Mouse (Mus musculus): ENCODE data around the gene Gm20388. TPM values are rescaled to one million over a fixed set of nuclear protein-coding genes. Genes with fewer than 3 reads are reported as not detected.
A peak's percentile ranks its signal among the peaks of the same experiment; 100 is the strongest.

Gm20388 gene
- polyA plus RNA-seq, 1 experiment from 2014 or later: 5.5 TPM

DNA sequence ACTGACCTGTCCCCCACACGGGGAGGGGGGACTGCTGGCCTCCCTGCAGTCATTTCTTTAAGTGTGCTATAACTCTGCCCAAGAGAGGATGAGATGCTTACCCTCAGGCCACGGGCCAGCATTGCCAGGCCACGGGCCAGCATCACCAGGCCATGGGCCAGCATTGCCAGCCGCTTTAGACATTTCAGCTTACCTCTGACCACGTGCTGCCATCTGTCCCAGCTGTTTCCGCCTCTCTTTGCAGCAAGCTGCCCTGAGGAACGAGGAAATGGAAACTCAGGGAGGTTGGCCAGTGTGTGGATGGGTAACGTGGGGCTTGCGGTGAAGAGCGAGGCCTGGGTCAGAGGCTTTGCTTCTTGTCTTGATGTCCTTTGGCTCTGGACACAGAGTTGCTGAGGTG is 770.5 kb downstream of the Gm20388 start:
- Histone ChIP-seq H3K4me3 (no peak overlapping the region), H3K9me3 (no peaks in the 10 kb centered on the region), H3K27ac (no peak overlapping the region), H3K36me3 (replicated peaks) (no peaks in the 10 kb centered on the region), H3K4me1 (peaks cover 9% of the 10 kb centered on the region; the same call in 1 of the 2 replicates), H3K27me3 (ENCODE audit: poor library complexity, severe bottlenecking) (peaks cover 24% of the 10 kb centered on the region)
- WGBS: 85% methylated on average over 10 of the region's 10 CpGs
- no peak for DNase-seq (ENCODE audit: extremely low spot score, low spot score)

DNA sequence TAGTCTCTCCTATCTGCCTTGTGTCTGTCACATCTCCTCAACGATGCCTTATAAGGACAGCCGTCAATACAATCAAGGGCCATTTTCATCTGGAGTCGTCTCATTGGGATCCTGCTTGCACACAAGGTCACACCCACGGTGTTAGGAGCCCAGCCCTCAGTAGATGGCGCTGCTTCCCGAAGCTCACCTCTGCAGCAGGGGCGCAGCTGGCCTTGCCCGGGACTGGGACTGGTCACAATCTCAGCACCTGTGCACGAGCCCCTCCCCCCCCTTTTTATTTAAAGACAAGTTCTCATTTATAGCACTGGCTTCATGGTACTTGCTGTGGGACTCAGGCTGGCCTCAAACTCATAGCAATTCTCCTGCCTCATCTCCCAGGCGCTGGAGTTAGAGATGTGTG is 773.0 kb downstream of the Gm20388 start:
- no peak overlapping the region for H3K4me3 ChIP-seq
- no peak overlapping the region for H3K27ac ChIP-seq
- H3K36me3 ChIP-seq (replicated peaks): no peaks in the 10 kb centered on the region
- WGBS: 18% methylated on average over 10 of the region's 10 CpGs
- H3K9me3 ChIP-seq: no peaks in the 10 kb centered on the region
- DNase-seq (ENCODE audit: extremely low spot score, low spot score): peak; percentile 47
- peaks cover 8% of the 10 kb centered on the region; the same call in 1 of the 2 replicates for H3K4me1 ChIP-seq
- H3K27me3 ChIP-seq (ENCODE audit: poor library complexity, severe bottlenecking): peaks cover 35% of the 10 kb centered on the region

DNA sequence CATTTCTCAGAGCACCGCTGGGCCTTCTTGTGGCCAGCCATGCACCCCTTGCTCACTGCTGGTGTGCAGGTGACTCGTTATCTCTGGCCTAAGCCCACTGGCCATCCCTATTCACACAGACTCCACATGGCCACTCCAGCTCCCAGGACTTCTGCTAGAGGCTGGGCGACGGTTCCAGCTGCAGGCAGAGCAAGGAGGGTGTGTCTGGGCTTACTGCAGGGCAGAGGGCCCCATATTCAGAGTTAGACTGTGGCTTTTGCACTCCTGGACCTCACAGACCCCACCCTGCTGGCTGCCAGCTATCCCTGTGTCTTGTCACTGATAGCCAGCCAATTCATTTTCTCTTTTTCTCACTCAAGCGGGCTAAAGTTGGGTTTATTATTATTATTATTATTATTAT is 773.4 kb downstream of the Gm20388 start:
- Histone ChIP-seq H3K4me3 (no peak overlapping the region), H3K9me3 (no peaks in the 10 kb centered on the region), H3K4me1 (0 out of 2 replicates have a peak, but pooled peaks cover 6% of the 10 kb centered on the region), H3K36me3 (replicated peaks) (no peaks in the 10 kb centered on the region), H3K27ac (no peak overlapping the region), H3K27me3 (ENCODE audit: poor library complexity, severe bottlenecking) (peaks cover 35% of the 10 kb centered on the region)
- no peak for DNase-seq (ENCODE audit: extremely low spot score, low spot score)
- WGBS: 59% methylated on average over 5 of the region's 5 CpGs

DNA sequence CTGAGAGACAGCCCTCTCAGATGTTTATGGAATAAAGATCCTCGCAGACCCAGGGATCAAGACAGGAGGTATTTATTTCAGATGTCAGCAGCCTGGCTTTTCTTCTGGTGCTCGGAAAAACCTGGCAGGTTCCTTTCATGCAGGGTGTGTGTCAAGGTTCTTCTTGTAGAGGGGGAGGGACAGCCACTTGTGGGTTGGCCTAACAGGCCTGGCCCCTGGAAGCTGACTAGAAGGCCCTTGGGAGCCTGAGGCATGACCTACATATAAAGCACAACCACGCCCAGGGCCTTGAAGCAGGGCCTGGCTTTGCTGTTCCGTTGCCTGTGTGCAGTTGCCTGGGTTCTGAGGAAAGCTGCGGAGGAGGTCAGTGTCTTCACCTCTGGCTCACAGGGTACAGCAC is 774.5 kb downstream of the Gm20388 start:
- Histone ChIP-seq H3K4me1 (0 out of 2 replicates have a peak, but pooled peaks cover 6% of the 10 kb centered on the region), H3K36me3 (replicated peaks) (no peaks in the 10 kb centered on the region), H3K27ac (no peak overlapping the region), H3K4me3 (no peak overlapping the region), H3K27me3 (ENCODE audit: poor library complexity, severe bottlenecking) (peaks cover 29% of the 10 kb centered on the region), H3K9me3 (no peaks in the 10 kb centered on the region)
- 82% methylated on average over 5 of the region's 5 CpGs for WGBS
- DNase-seq (ENCODE audit: extremely low spot score, low spot score): no peak

DNA sequence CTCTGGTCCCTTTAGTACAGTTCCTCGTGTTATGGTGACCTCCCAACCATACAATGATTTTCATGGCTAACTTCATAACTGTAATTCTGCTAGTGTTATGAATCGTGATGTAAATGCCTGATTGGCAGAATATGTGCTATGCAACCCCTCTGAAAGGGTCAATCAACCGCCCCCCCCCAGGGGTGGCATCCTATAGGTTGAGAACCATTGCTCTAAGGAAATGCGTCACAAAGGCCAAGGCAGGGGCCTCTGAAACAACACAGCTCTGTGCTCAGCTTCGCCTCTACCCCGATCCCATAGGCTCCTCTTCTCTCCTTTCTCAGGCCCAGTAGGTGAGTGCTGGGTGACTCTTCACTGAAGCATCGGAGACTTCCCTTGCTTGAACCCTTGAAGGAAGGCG is 775.0 kb downstream of the Gm20388 start:
- Histone ChIP-seq H3K4me1 (0 out of 2 replicates have a peak, but pooled peaks cover 6% of the 10 kb centered on the region), H3K36me3 (replicated peaks) (no peaks in the 10 kb centered on the region), H3K27ac (no peak overlapping the region), H3K27me3 (ENCODE audit: poor library complexity, severe bottlenecking) (peaks cover 29% of the 10 kb centered on the region), H3K4me3 (no peak overlapping the region), H3K9me3 (no peaks in the 10 kb centered on the region)
- DNase-seq (ENCODE audit: extremely low spot score, low spot score): no peak
- WGBS: 82% methylated on average over 8 of the region's 8 CpGs

DNA sequence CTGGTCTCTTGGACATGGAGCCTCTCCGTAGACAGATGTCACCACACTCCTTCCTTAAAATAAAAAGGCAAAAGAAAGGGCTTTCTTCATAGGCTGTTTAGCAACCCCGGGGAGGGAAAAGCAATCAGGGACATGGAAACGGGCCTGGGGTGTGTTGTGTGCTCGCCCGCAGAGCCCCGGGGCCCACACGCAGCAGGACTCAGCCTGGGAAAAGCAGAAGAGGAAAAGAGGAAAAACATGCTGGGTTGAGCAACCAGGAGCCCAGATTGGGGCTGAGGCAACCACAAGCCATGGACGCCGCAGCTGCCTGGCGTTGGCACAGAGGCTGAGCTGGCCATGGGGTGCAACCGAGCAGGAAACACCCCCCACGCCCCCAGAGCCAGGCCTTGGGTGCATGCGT is 775.4 kb downstream of the Gm20388 start:
- H3K4me1 ChIP-seq: 0 out of 2 replicates have a peak, but pooled peaks cover 6% of the 10 kb centered on the region
- peaks cover 29% of the 10 kb centered on the region for H3K27me3 ChIP-seq (ENCODE audit: poor library complexity, severe bottlenecking)
- H3K36me3 ChIP-seq (replicated peaks): no peaks in the 10 kb centered on the region
- DNase-seq (ENCODE audit: extremely low spot score, low spot score): no peak
- H3K27ac ChIP-seq: no peak overlapping the region
- no peaks in the 10 kb centered on the region for H3K9me3 ChIP-seq
- H3K4me3 ChIP-seq: no peak overlapping the region
- WGBS: 87% methylated on average over 13 of the region's 13 CpGs

DNA sequence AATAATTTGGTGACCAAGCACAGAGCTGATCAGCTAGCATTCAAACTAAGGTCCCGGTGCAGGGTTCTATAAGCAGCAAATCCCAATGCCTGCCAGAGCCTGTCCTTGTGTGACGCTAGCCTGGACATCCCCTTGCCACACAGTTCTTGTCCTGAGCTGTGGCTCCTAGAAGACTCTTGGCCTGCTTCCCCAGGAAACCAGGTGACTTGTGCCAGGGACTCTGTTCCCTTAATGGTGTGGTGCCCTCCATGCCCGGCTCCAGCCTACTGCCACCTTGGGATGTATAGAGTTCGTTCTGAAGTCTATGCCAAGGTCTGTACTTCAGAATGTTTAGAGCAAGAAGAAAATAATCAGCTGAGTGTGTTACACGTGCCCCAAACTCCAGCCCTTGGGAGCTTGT is 775.9 kb downstream of the Gm20388 start:
- Histone ChIP-seq H3K4me1 (0 out of 2 replicates have a peak, but pooled peaks cover 6% of the 10 kb centered on the region), H3K9me3 (no peaks in the 10 kb centered on the region), H3K36me3 (replicated peaks) (no peaks in the 10 kb centered on the region), H3K27ac (no peak overlapping the region), H3K27me3 (ENCODE audit: poor library complexity, severe bottlenecking) (peaks cover 29% of the 10 kb centered on the region), H3K4me3 (no peak overlapping the region)
- WGBS: 82% methylated on average over 5 of the region's 5 CpGs
- no peak for DNase-seq (ENCODE audit: extremely low spot score, low spot score)

DNA sequence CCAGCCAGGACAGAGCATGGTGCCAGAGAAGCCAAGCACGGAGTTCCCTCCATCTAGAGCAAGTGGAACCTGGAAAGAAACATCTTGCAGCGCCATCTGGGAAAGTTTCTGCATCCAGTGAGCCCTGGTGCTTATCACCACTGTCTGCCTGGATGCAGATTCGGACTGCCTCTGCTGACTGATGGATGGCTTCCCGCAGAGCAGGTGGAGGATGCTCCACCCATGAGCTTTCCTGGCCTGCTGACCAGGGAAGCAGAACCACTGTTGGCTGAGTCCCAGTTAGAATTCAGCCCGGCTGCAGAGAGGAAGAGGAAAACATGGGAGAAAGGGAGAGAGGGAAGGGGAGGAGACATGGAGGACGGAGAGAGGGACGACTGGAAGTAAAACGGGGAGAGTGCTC is 777.1 kb downstream of the Gm20388 start:
- H3K27ac ChIP-seq: no peak overlapping the region
- H3K4me1 ChIP-seq: 0 out of 2 replicates have a peak, but pooled peaks cover 6% of the 10 kb centered on the region
- WGBS: 84% methylated on average over 8 of the region's 8 CpGs
- H3K4me3 ChIP-seq: no peak overlapping the region
- no peaks in the 10 kb centered on the region for H3K9me3 ChIP-seq
- H3K36me3 ChIP-seq (replicated peaks): no peaks in the 10 kb centered on the region
- no peak for DNase-seq (ENCODE audit: extremely low spot score, low spot score)
- peaks cover 23% of the 10 kb centered on the region for H3K27me3 ChIP-seq (ENCODE audit: poor library complexity, severe bottlenecking)

DNA sequence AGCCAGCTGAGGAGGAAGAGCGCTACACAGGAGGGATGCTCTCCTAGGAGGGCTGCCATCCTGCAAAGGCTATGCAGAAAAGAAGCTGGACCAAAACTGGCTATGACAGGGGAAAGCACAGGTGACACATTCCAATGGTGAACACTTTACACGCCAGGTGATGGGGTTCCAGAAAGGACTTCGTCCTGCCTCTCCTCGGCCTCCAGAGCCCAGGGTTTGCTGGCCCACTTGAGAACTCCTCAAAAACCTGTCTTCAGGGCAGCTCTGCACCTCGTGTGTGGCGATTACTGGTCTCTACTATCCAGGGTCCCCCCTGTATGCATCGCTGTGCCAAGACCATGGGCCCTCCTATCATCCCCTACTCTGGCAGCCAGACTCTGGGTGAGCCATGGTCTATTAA is 777.9 kb downstream of the Gm20388 start:
- H3K4me1 ChIP-seq: 0 out of 2 replicates have a peak, but pooled peaks cover 6% of the 10 kb centered on the region
- no peaks in the 10 kb centered on the region for H3K9me3 ChIP-seq
- H3K36me3 ChIP-seq (replicated peaks): no peaks in the 10 kb centered on the region
- H3K27ac ChIP-seq: no peak overlapping the region
- DNase-seq (ENCODE audit: extremely low spot score, low spot score): no peak
- H3K4me3 ChIP-seq: no peak overlapping the region
- 91% methylated on average over 7 of the region's 7 CpGs for WGBS
- H3K27me3 ChIP-seq (ENCODE audit: poor library complexity, severe bottlenecking): peaks cover 16% of the 10 kb centered on the region

DNA sequence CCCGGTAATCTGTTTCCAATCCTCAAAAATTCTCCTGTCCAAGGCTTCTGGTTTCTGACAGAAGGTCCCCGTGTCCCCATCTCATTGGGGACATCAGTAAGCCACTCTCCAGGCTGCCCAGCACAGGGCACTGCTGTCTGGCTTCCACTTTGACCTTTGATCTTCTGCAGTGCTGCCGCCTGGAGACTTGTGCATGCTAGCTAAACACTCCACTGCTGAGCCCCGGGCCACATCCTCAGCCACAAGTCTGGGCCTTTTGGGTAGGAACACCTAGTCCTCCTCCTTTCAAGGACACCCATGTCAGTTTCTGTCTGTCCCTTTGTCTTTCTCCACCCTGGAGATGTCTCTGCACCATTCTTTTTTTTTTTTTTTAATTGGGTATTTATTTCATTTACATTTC is 782.3 kb downstream of the Gm20388 start:
- Histone ChIP-seq H3K27me3 (ENCODE audit: poor library complexity, severe bottlenecking) (peaks cover 5% of the 10 kb centered on the region; the same call in 1 of the 2 replicates), H3K36me3 (replicated peaks) (no peaks in the 10 kb centered on the region), H3K4me1 (peaks cover 14% of the 10 kb centered on the region), H3K9me3 (peaks cover 2% of the 10 kb centered on the region; the same call in 1 of the 2 replicates), H3K27ac (no peak overlapping the region), H3K4me3 (no peak overlapping the region)
- WGBS: 73% methylated on average over 4 of the region's 4 CpGs
- DNase-seq (ENCODE audit: extremely low spot score, low spot score): no peak

DNA sequence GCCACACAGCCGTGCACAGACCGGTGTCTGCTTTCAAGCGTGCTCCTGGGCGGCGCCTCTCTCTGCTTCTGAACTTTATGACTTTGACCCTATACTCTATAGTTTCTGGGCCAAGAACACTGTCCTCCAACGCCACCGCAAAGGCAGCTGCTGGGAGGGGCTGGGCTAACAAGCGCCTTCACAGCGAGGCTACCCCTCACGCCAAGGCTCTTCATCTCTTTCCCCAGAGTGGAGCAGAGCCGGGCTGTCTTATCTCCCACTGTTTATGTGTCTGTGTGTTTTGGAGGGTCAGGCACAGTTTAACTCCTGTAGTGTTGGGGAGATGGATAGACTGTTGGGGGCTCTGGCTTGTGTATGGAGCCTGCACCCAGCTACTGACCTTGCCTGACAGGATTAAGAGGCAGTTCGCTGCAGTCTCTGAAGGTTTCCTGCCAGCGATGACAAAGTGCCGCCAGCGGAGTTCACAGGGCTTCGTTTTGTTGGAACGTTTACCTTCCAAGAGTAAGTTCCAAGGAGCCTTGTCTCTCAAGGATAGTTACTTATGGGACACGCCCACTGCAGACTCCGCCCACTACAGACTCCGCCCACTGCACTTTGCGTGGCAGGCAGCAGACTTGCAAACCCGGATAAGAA is 783.3 kb downstream of the Gm20388 start:
- no peak overlapping the region for H3K27ac ChIP-seq
- H3K4me1 ChIP-seq: peaks cover 14% of the 10 kb centered on the region
- WGBS: 64% methylated on average over 22 of the region's 22 CpGs
- H3K36me3 ChIP-seq (replicated peaks): no peaks in the 10 kb centered on the region
- peaks cover 7% of the 10 kb centered on the region; the same call in 1 of the 2 replicates for H3K9me3 ChIP-seq
- H3K4me3 ChIP-seq: no peak overlapping the region
- no peaks in the 10 kb centered on the region for H3K27me3 ChIP-seq (ENCODE audit: poor library complexity, severe bottlenecking)
- no peak for DNase-seq (ENCODE audit: extremely low spot score, low spot score)

DNA sequence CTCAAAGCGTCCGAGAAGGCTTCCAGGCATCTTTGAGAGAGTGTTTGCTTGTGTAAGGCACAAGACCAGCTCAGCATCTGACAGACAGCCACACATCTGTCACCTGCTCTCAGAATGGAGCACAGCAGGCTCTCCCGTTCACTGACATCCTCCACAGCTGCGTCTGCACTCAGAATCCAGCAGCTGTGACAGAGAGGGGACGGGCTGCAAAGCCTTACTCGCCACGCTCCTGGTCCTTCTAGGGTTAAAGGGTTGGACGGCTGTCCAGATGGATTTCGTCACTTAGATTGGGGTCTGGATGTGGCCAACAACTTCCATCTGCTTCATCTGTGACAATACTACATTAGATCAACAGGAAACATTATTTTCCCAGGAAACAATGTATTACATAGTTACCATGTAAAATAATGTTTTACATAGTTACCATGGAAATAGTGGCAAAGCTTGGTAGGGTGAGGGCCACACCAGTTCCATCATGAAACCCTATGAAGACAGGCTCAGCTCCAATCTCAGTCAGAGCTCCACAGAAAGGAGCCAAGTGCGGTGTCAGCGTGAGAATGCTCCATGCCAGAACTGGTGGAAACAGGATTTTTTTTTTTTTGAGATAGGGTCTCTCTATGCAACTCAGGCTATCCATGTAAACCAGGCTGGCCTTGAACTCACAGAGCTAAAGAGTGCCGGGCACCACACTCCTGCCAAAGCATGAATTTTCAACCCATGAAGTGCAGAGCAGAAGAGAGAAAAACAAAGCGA is 785.9 kb downstream of the Gm20388 start:
- DNase-seq (ENCODE audit: extremely low spot score, low spot score): no peak
- Histone ChIP-seq H3K4me3 (no peak overlapping the region), H3K4me1 (peaks cover 14% of the 10 kb centered on the region), H3K27ac (no peak overlapping the region), H3K27me3 (ENCODE audit: poor library complexity, severe bottlenecking) (peaks cover 3% of the 10 kb centered on the region; the same call in 1 of the 2 replicates), H3K9me3 (peaks cover 7% of the 10 kb centered on the region; the same call in 1 of the 2 replicates), H3K36me3 (replicated peaks) (no peaks in the 10 kb centered on the region)
- 76% methylated on average over 13 of the region's 13 CpGs for WGBS
